In genomic region chr5:32991152-32991551, GRCm38 (mm10) we compare ENCODE assay signal across 8 mouse cellular contexts. TPM values are rescaled to one million over a fixed set of nuclear protein-coding genes. Genes with fewer than 3 reads are reported as not detected.
DNase-seq lines count a peak whose midpoint lies in the region; ATAC-seq and TF ChIP-seq lines count a peak whose summit lies in the region.

No protein-coding gene starts in this region.

- DNase-seq in liver, embryonic 14.5 days (ENCODE audit: low read depth in 3 of 3, low spot score in 3 of 3) = no peak
- DNase-seq in liver = no peak
- DNase-seq in cerebellum, adult 9-11 months = peak; percentile 84
- peak; percentile 85 for DNase-seq in heart, embryonic 10.5 days (ENCODE audit: low spot score)
- peak; percentile 82 to 86 for DNase-seq in layer of hippocampus, postnatal 36 days
- peak; percentile 87 for DNase-seq in telencephalon, adult 2 months (ENCODE audit: low read depth, low spot score)
- DNase-seq in embryo, embryonic 10.5 days (ENCODE audit: low spot score) = no peak

- 75% methylated on average over 8 of the region's 8 CpGs for WGBS in liver, embryonic 14.5 days (ENCODE audit: insufficient replicate concordance)
- WGBS in heart, embryonic 10.5 days = 48% methylated on average over 8 of the region's 8 CpGs
- WGBS in forebrain, embryonic 16.5 days = 77% methylated on average over 8 of the region's 8 CpGs

- no peak for ATAC-seq in liver, embryonic 14.5 days (ENCODE audit: insufficient read depth)
- no peak for ATAC-seq in forebrain, embryonic 16.5 days

- no peak for TF ChIP-seq EP300 in liver, embryonic 14.5 days (IDR thresholded peaks at IDR 0.05; ENCODE audit: low read depth)

- 0 out of 4 replicates have a peak, but pooled peaks cover 0 to 2% of the 10 kb centered on the region in 2 experiments for H3K4me1 ChIP-seq in liver, embryonic 14.5 days (replicated peaks; ENCODE audit: control insufficient read depth in 2 of 2, insufficient read depth in 2 of 2, low read length in 1 of 2)
- peaks cover 39% of the 10 kb centered on the region for H3K4me1 ChIP-seq in heart, embryonic 10.5 days
- H3K4me1 ChIP-seq in forebrain, embryonic 16.5 days (replicated peaks; ENCODE audit: control insufficient read depth, insufficient read depth, low read length) = no peaks in the 10 kb centered on the region

- no peaks in the 10 kb centered on the region for H3K27me3 ChIP-seq in liver, embryonic 14.5 days (ENCODE audit: control insufficient read depth, insufficient read depth, low read length)
- H3K27me3 ChIP-seq in heart, embryonic 10.5 days (ENCODE audit: insufficient read depth, poor library complexity, severe bottlenecking) = no peaks in the 10 kb centered on the region
- no peaks in the 10 kb centered on the region for H3K27me3 ChIP-seq in forebrain, embryonic 16.5 days (replicated peaks; ENCODE audit: control insufficient read depth, insufficient read depth, low read length)

- 0 out of 2 replicates have a peak, but pooled peaks have one; percentile 11 for TF ChIP-seq CTCF in liver, embryonic 14.5 days (IDR thresholded peaks at IDR 0.05; ENCODE audit: low read depth)

- no peak overlapping the region for H3K9ac ChIP-seq in liver, embryonic 14.5 days (replicated peaks)
- H3K9ac ChIP-seq in forebrain, embryonic 16.5 days (replicated peaks; ENCODE audit: low read depth, low read length) = no peak overlapping the region

- no peak overlapping the region for H3K4me2 ChIP-seq in liver, embryonic 14.5 days (ENCODE audit: low read depth)
- H3K4me2 ChIP-seq in forebrain, embryonic 16.5 days (ENCODE audit: low read length) = no peak overlapping the region

- no peaks in the 10 kb centered on the region for H3K9me3 ChIP-seq in liver, embryonic 14.5 days (ENCODE audit: control insufficient read depth, low read length)
- H3K9me3 ChIP-seq in heart, embryonic 10.5 days = no peaks in the 10 kb centered on the region
- H3K9me3 ChIP-seq in forebrain, embryonic 16.5 days (ENCODE audit: control insufficient read depth, low read length) = no peaks in the 10 kb centered on the region

- no peaks in the 10 kb centered on the region for H3K36me3 ChIP-seq in liver, embryonic 14.5 days (replicated peaks; ENCODE audit: control insufficient read depth, insufficient read depth, low read depth)
- peaks cover 15% of the 10 kb centered on the region; the same call in 1 of the 2 replicates for H3K36me3 ChIP-seq in heart, embryonic 10.5 days
- no peaks in the 10 kb centered on the region for H3K36me3 ChIP-seq in forebrain, embryonic 16.5 days (ENCODE audit: control insufficient read depth, insufficient read depth)

- no peak overlapping the region for H3K27ac ChIP-seq in liver, embryonic 14.5 days
- H3K27ac ChIP-seq in heart, embryonic 10.5 days = peak overlapping the region; percentile 85
- no peak overlapping the region for H3K27ac ChIP-seq in forebrain, embryonic 16.5 days (ENCODE audit: low read length)

- H3K4me3 ChIP-seq in liver, embryonic 14.5 days (ENCODE audit: insufficient read depth in 1 of 2, low read depth in 2 of 2, low read length in 2 of 2) = no peak overlapping the region
- 0 out of 2 replicates have a peak overlapping the region, but pooled peaks have one; percentile 31 for H3K4me3 ChIP-seq in heart, embryonic 10.5 days
- no peak overlapping the region for H3K4me3 ChIP-seq in forebrain, embryonic 16.5 days (replicated peaks; ENCODE audit: low read length)

RNA-seq across cellular contexts. Expression of gene Ywhah, which starts 27.5 kb away (rescaled TPM):
- 102 and 132 TPM in 2 replicates for polyA plus RNA-seq in liver, embryonic 14.5 days (2012; rRNA removed)
- 183 and 201 TPM in 2 replicates for polyA plus RNA-seq in liver, embryonic 14.5 days (2014; fragmentation: Nextera tagmentation; extraction: Ambion mirVana)
- 471 and 500 TPM in 2 replicates for polyA plus RNA-seq in heart, embryonic 10.5 days (2016; fragmentation: Nextera tagmentation; extraction: Ambion mirVana)
- 1,000 to 10,000 TPM; 1,183 to 1,342 TPM for total RNA-seq in layer of hippocampus, postnatal 36 days (2021)
- polyA plus RNA-seq in forebrain, embryonic 16.5 days (2015; fragmentation: Nextera tagmentation; extraction: Ambion mirVana) = 643 and 677 TPM in 2 replicates

Comparison
In these comparisons a context has a peak if more than half of its experiments do, and no peak if none do; other contexts are left out.
1. DNase-seq: peak in cerebellum, adult 9-11 months (single experiment), heart, embryonic 10.5 days (single experiment), layer of hippocampus, postnatal 36 days (2 of 2) and telencephalon, adult 2 months (single experiment); none in liver, embryonic 14.5 days (0 of 3), liver (single experiment) and embryo, embryonic 10.5 days (single experiment).